Mouse (Mus musculus): Measurements from ENCODE around the gene Fosb.

Fosb gene

DNA sequence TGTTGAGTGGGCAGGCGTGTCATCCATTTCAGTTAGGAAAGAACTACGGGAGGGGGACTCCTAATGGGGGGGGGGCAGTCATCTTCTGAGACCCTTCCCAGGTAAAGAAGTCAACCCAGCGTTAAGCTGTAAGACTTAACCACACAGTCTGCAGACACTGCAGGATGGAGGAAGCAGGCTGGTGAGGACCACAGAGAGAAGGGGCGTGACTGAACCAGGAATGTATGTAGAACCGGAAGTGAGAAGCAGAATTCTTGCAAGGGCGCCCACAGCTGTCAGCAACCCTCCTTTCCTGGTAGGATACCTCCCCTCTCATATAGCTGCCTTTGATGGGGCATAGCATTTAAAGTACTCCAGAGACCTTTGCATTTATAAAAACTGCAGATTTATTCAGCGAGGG is 53.3 kb downstream of the Fosb start:
- DNase-seq (ENCODE audit: extremely low read depth, insufficient read length, low spot score) = no peak

- DNase-seq (ENCODE audit: extremely low read depth, insufficient read length, low spot score) = no peak
Measured at GRCm38 (mm10) chr7:19255395-19255794, 54.5 kb downstream of the Fosb start.

- no peak for DNase-seq (ENCODE audit: extremely low read depth, insufficient read length, low spot score)
Measured at GRCm38 (mm10) chr7:19253437-19253836, 56.4 kb downstream of the Fosb start.

All from 3134 (cell line).